Mouse (Mus musculus) adrenal gland, adult 18-20 months (tissue): ENCODE results near the gene Eipr1. TPM values are rescaled to one million over a fixed set of nuclear protein-coding genes. Genes with fewer than 3 reads are reported as not detected.

Source experiments
- total RNA-seq, 2 experiments: library from RNA; stranded (reverse); gene quantifications; 1 replicate in 1 of 2; 2 replicates in 1 of 2; pipeline ENCODE4 v1.2.3; 2021

Gene Eipr1
- total RNA-seq, 2 experiments from 2014 or later, result 18.1 to 22.0 TPM

Other genes starting within 250 kb of the Eipr1 start
- gene Dcdc2c, start 199.4 kb upstream of the Eipr1 start, total RNA-seq, result under 1 TPM in 1 of 2 experiments, not detected in 1; 0.20 TPM
- gene Allc, start 169.3 kb upstream of the Eipr1 start, total RNA-seq, result not detected
- gene Colec11, start 128.4 kb upstream of the Eipr1 start, total RNA-seq, result 1 to 10 TPM; 4.2 to 6.3 TPM
- gene Rps7, start 115.8 kb upstream of the Eipr1 start, total RNA-seq, result 100 to 1,000 TPM; 384 to 411 TPM
- gene Rnaseh1, start 102.2 kb upstream of the Eipr1 start, total RNA-seq, result 10 to 100 TPM; 13.3 to 14.2 TPM
- gene Adi1, start 76.6 kb upstream of the Eipr1 start, total RNA-seq, result 10 to 100 TPM; 74.0 to 89.9 TPM
- gene Trappc12, start 1.3 kb upstream of the Eipr1 start, total RNA-seq, result 10 to 100 TPM; 30.0 to 32.5 TPM